Mouse (Mus musculus): Measurements from ENCODE around the gene Atf6. TPM values are rescaled to one million over a fixed set of nuclear protein-coding genes. Genes with fewer than 3 reads are reported as not detected.

Atf6 gene
- polyA plus RNA-seq, 1 experiment from 2014 or later: 9.8 TPM

- Histone ChIP-seq H3K36me3 (ENCODE audit: control insufficient read depth, insufficient read depth, low read length) (no peaks in the 10 kb centered on the region), H3K4me2 (ENCODE audit: low read depth, low read length) (no peak overlapping the region), H3K9ac (ENCODE audit: low read length) (no peak overlapping the region), H3K4me1 (ENCODE audit: control insufficient read depth, insufficient read depth, low read length) (no peaks in the 10 kb centered on the region), H3K9me3 (replicated peaks; ENCODE audit: control insufficient read depth, low read length) (no peaks in the 10 kb centered on the region), H3K27me3 (ENCODE audit: control insufficient read depth, insufficient read depth, low read length) (no peaks in the 10 kb centered on the region), H3K27ac (ENCODE audit: low read length) (no peak overlapping the region), H3K4me3 (replicated peaks; ENCODE audit: low read length) (no peak overlapping the region)
- 53% methylated on average over 3 of the region's 3 CpGs for WGBS
- no peak for ATAC-seq (ENCODE audit: insufficient read depth, low FRiP score)
Measured at GRCm38 (mm10) chr1:170701178-170701577, 166.4 kb downstream of the Atf6 start.

- Histone ChIP-seq H3K27ac (ENCODE audit: low read length) (no peak overlapping the region), H3K9ac (ENCODE audit: low read length) (no peak overlapping the region), H3K36me3 (ENCODE audit: control insufficient read depth, insufficient read depth, low read length) (no peaks in the 10 kb centered on the region), H3K27me3 (ENCODE audit: control insufficient read depth, insufficient read depth, low read length) (no peaks in the 10 kb centered on the region), H3K4me3 (replicated peaks; ENCODE audit: low read length) (no peak overlapping the region), H3K4me1 (ENCODE audit: control insufficient read depth, insufficient read depth, low read length) (no peaks in the 10 kb centered on the region), H3K4me2 (ENCODE audit: low read depth, low read length) (no peak overlapping the region), H3K9me3 (replicated peaks; ENCODE audit: control insufficient read depth, low read length) (no peaks in the 10 kb centered on the region)
- ATAC-seq (ENCODE audit: insufficient read depth, low FRiP score): no peak
- WGBS: 73% methylated on average over 3 of the region's 3 CpGs
Measured at GRCm38 (mm10) chr1:170700496-170701027, 167.0 kb downstream of the Atf6 start.

GRCm38 (mm10) chr1:170699553-170699952 is 168.0 kb downstream of the Atf6 start:
- Histone ChIP-seq H3K9ac (ENCODE audit: low read length) (no peak overlapping the region), H3K4me1 (ENCODE audit: control insufficient read depth, insufficient read depth, low read length) (no peaks in the 10 kb centered on the region), H3K36me3 (ENCODE audit: control insufficient read depth, insufficient read depth, low read length) (no peaks in the 10 kb centered on the region), H3K9me3 (replicated peaks; ENCODE audit: control insufficient read depth, low read length) (no peaks in the 10 kb centered on the region), H3K27ac (ENCODE audit: low read length) (no peak overlapping the region), H3K27me3 (ENCODE audit: control insufficient read depth, insufficient read depth, low read length) (no peaks in the 10 kb centered on the region), H3K4me3 (replicated peaks; ENCODE audit: low read length) (no peak overlapping the region), H3K4me2 (ENCODE audit: low read depth, low read length) (no peak overlapping the region)
- ATAC-seq (ENCODE audit: insufficient read depth, low FRiP score): peak; percentile 19; the same call in 1 of the 2 replicates
- 70% methylated on average over 9 of the region's 9 CpGs for WGBS

- H3K4me3 ChIP-seq (replicated peaks; ENCODE audit: low read length): no peak overlapping the region
- no peaks in the 10 kb centered on the region for H3K27me3 ChIP-seq (ENCODE audit: control insufficient read depth, insufficient read depth, low read length)
- no peaks in the 10 kb centered on the region for H3K36me3 ChIP-seq (ENCODE audit: control insufficient read depth, insufficient read depth, low read length)
- H3K4me2 ChIP-seq (ENCODE audit: low read depth, low read length): no peak overlapping the region
- no peak for ATAC-seq (ENCODE audit: insufficient read depth, low FRiP score)
- 77% methylated on average over 3 of the region's 3 CpGs for WGBS
- no peak overlapping the region for H3K27ac ChIP-seq (ENCODE audit: low read length)
- no peaks in the 10 kb centered on the region for H3K4me1 ChIP-seq (ENCODE audit: control insufficient read depth, insufficient read depth, low read length)
- no peaks in the 10 kb centered on the region for H3K9me3 ChIP-seq (replicated peaks; ENCODE audit: control insufficient read depth, low read length)
- no peak overlapping the region for H3K9ac ChIP-seq (ENCODE audit: low read length)
Measured at GRCm38 (mm10) chr1:170698771-170699170, 168.8 kb downstream of the Atf6 start.

GRCm38 (mm10) chr1:170697771-170698356 is 169.7 kb downstream of the Atf6 start:
- H3K9ac ChIP-seq (ENCODE audit: low read length): no peak overlapping the region
- H3K9me3 ChIP-seq (replicated peaks; ENCODE audit: control insufficient read depth, low read length): no peaks in the 10 kb centered on the region
- H3K36me3 ChIP-seq (ENCODE audit: control insufficient read depth, insufficient read depth, low read length): no peaks in the 10 kb centered on the region
- H3K4me1 ChIP-seq (ENCODE audit: control insufficient read depth, insufficient read depth, low read length): no peaks in the 10 kb centered on the region
- H3K4me2 ChIP-seq (ENCODE audit: low read depth, low read length): no peak overlapping the region
- WGBS: 70% methylated on average over 7 of the region's 7 CpGs
- ATAC-seq (ENCODE audit: insufficient read depth, low FRiP score): no peak
- H3K27ac ChIP-seq (ENCODE audit: low read length): no peak overlapping the region
- no peak overlapping the region for H3K4me3 ChIP-seq (replicated peaks; ENCODE audit: low read length)
- no peaks in the 10 kb centered on the region for H3K27me3 ChIP-seq (ENCODE audit: control insufficient read depth, insufficient read depth, low read length)

GRCm38 (mm10) chr1:170696996-170697395 is 170.6 kb downstream of the Atf6 start:
- ATAC-seq (ENCODE audit: insufficient read depth, low FRiP score): no peak
- Histone ChIP-seq H3K36me3 (ENCODE audit: control insufficient read depth, insufficient read depth, low read length) (no peaks in the 10 kb centered on the region), H3K4me2 (ENCODE audit: low read depth, low read length) (no peak overlapping the region), H3K27me3 (ENCODE audit: control insufficient read depth, insufficient read depth, low read length) (no peaks in the 10 kb centered on the region), H3K9ac (ENCODE audit: low read length) (no peak overlapping the region), H3K4me1 (ENCODE audit: control insufficient read depth, insufficient read depth, low read length) (no peaks in the 10 kb centered on the region), H3K9me3 (replicated peaks; ENCODE audit: control insufficient read depth, low read length) (no peaks in the 10 kb centered on the region), H3K27ac (ENCODE audit: low read length) (no peak overlapping the region), H3K4me3 (replicated peaks; ENCODE audit: low read length) (no peak overlapping the region)
- 94% methylated on average over 8 of the region's 8 CpGs for WGBS

- H3K4me2 ChIP-seq (ENCODE audit: low read depth, low read length): no peak overlapping the region
- H3K4me1 ChIP-seq (ENCODE audit: control insufficient read depth, insufficient read depth, low read length): no peaks in the 10 kb centered on the region
- no peaks in the 10 kb centered on the region for H3K9me3 ChIP-seq (replicated peaks; ENCODE audit: control insufficient read depth, low read length)
- H3K4me3 ChIP-seq (replicated peaks; ENCODE audit: low read length): no peak overlapping the region
- H3K27me3 ChIP-seq (ENCODE audit: control insufficient read depth, insufficient read depth, low read length): no peaks in the 10 kb centered on the region
- H3K27ac ChIP-seq (ENCODE audit: low read length): no peak overlapping the region
- no peaks in the 10 kb centered on the region for H3K36me3 ChIP-seq (ENCODE audit: control insufficient read depth, insufficient read depth, low read length)
- no peak for ATAC-seq (ENCODE audit: insufficient read depth, low FRiP score)
- no peak overlapping the region for H3K9ac ChIP-seq (ENCODE audit: low read length)
- 71% methylated on average over 6 of the region's 6 CpGs for WGBS
Measured at GRCm38 (mm10) chr1:170695326-170695725, 172.2 kb downstream of the Atf6 start.

- H3K9me3 ChIP-seq (replicated peaks; ENCODE audit: control insufficient read depth, low read length): no peaks in the 10 kb centered on the region
- no peaks in the 10 kb centered on the region for H3K4me1 ChIP-seq (ENCODE audit: control insufficient read depth, insufficient read depth, low read length)
- H3K27me3 ChIP-seq (ENCODE audit: control insufficient read depth, insufficient read depth, low read length): no peaks in the 10 kb centered on the region
- ATAC-seq (ENCODE audit: insufficient read depth, low FRiP score): peak; percentile 67; the same call in 1 of the 2 replicates
- 41% methylated on average over 5 of the region's 5 CpGs for WGBS
- H3K4me2 ChIP-seq (ENCODE audit: low read depth, low read length): no peak overlapping the region
- H3K4me3 ChIP-seq (replicated peaks; ENCODE audit: low read length): no peak overlapping the region
- no peak overlapping the region for H3K27ac ChIP-seq (ENCODE audit: low read length)
- H3K9ac ChIP-seq (ENCODE audit: low read length): no peak overlapping the region
- no peaks in the 10 kb centered on the region for H3K36me3 ChIP-seq (ENCODE audit: control insufficient read depth, insufficient read depth, low read length)
Measured at GRCm38 (mm10) chr1:170694821-170695291, 172.7 kb downstream of the Atf6 start.

- no peaks in the 10 kb centered on the region for H3K27me3 ChIP-seq (ENCODE audit: control insufficient read depth, insufficient read depth, low read length)
- H3K9me3 ChIP-seq (replicated peaks; ENCODE audit: control insufficient read depth, low read length): no peaks in the 10 kb centered on the region
- no peak overlapping the region for H3K4me2 ChIP-seq (ENCODE audit: low read depth, low read length)
- no peak overlapping the region for H3K4me3 ChIP-seq (replicated peaks; ENCODE audit: low read length)
- ATAC-seq (ENCODE audit: insufficient read depth, low FRiP score): no peak
- no peak overlapping the region for H3K9ac ChIP-seq (ENCODE audit: low read length)
- H3K4me1 ChIP-seq (ENCODE audit: control insufficient read depth, insufficient read depth, low read length): no peaks in the 10 kb centered on the region
- H3K27ac ChIP-seq (ENCODE audit: low read length): no peak overlapping the region
- H3K36me3 ChIP-seq (ENCODE audit: control insufficient read depth, insufficient read depth, low read length): no peaks in the 10 kb centered on the region
- WGBS: 64% methylated on average over 5 of the region's 5 CpGs
Measured at GRCm38 (mm10) chr1:170691301-170691700, 176.3 kb downstream of the Atf6 start.
